Mouse (Mus musculus): ENCODE data around the gene Dad1. TPM values are rescaled to one million over a fixed set of nuclear protein-coding genes. Genes with fewer than 3 reads are reported as not detected.

The Dad1 gene
- polyA plus RNA-seq, 1 experiment = 625 TPM

GRCm38 (mm10) chr14:54193354-54194133 is 60.4 kb downstream of the Dad1 start:
- Histone ChIP-seq H3K27me3 (ENCODE audit: control insufficient read depth, insufficient read depth, low read length) (no peaks in the 10 kb centered on the region), H3K27ac (ENCODE audit: control insufficient read depth, insufficient read depth, low read depth, low read length) (0 out of 2 replicates have a peak overlapping the region, but pooled peaks have one; percentile 29), H3K4me1 (ENCODE audit: control insufficient read depth, insufficient read depth, low read length) (no peaks in the 10 kb centered on the region), H3K4me3 (ENCODE audit: control insufficient read depth, low read depth, low read length) (no peak overlapping the region), H3K36me3 (ENCODE audit: control insufficient read depth, insufficient read depth, low read length) (no peaks in the 10 kb centered on the region)
- TF ChIP-seq POLR2A (IDR thresholded peaks at IDR 0.05; ENCODE audit: control insufficient read depth, low read depth, low read length) (no peak), CTCF (IDR thresholded peaks at IDR 0.05; ENCODE audit: control insufficient read depth, insufficient read depth, insufficient replicate concordance, low read depth, low read length) (no peak)

- no peaks in the 10 kb centered on the region for H3K27me3 ChIP-seq (ENCODE audit: control insufficient read depth, insufficient read depth, low read length)
- no peak overlapping the region for H3K4me3 ChIP-seq (ENCODE audit: control insufficient read depth, low read depth, low read length)
- TF ChIP-seq POLR2A (IDR thresholded peaks at IDR 0.05; ENCODE audit: control insufficient read depth, low read depth, low read length) (no peak), CTCF (IDR thresholded peaks at IDR 0.05; ENCODE audit: control insufficient read depth, insufficient read depth, insufficient replicate concordance, low read depth, low read length) (no peak)
- H3K4me1 ChIP-seq (ENCODE audit: control insufficient read depth, insufficient read depth, low read length) = no peaks in the 10 kb centered on the region
- H3K27ac ChIP-seq (ENCODE audit: control insufficient read depth, insufficient read depth, low read depth, low read length) = no peak overlapping the region
- no peaks in the 10 kb centered on the region for H3K36me3 ChIP-seq (ENCODE audit: control insufficient read depth, insufficient read depth, low read length)
Observed at GRCm38 (mm10) chr14:54192462-54192847, 61.4 kb downstream of the Dad1 start.

- TF ChIP-seq POLR2A (IDR thresholded peaks at IDR 0.05; ENCODE audit: control insufficient read depth, low read depth, low read length) (no peak), CTCF (IDR thresholded peaks at IDR 0.05; ENCODE audit: control insufficient read depth, insufficient read depth, insufficient replicate concordance, low read depth, low read length) (no peak)
- 0 out of 2 replicates have a peak overlapping the region, but pooled peaks have one; percentile 1 for H3K27ac ChIP-seq (ENCODE audit: control insufficient read depth, insufficient read depth, low read depth, low read length)
Observed at GRCm38 (mm10) chr14:54191594-54192461, 62.1 kb downstream of the Dad1 start.

GRCm38 (mm10) chr14:54191026-54191390 is 62.9 kb downstream of the Dad1 start:
- H3K27me3 ChIP-seq (ENCODE audit: control insufficient read depth, insufficient read depth, low read length) = no peaks in the 10 kb centered on the region
- H3K4me1 ChIP-seq (ENCODE audit: control insufficient read depth, insufficient read depth, low read length) = no peaks in the 10 kb centered on the region
- H3K27ac ChIP-seq (ENCODE audit: control insufficient read depth, insufficient read depth, low read depth, low read length) = 0 out of 2 replicates have a peak overlapping the region, but pooled peaks have one; percentile 21
- no peak overlapping the region for H3K4me3 ChIP-seq (ENCODE audit: control insufficient read depth, low read depth, low read length)
- TF ChIP-seq CTCF (IDR thresholded peaks at IDR 0.05; ENCODE audit: control insufficient read depth, insufficient read depth, insufficient replicate concordance, low read depth, low read length) = no peak
- no peak for TF ChIP-seq POLR2A (IDR thresholded peaks at IDR 0.05; ENCODE audit: control insufficient read depth, low read depth, low read length)
- H3K36me3 ChIP-seq (ENCODE audit: control insufficient read depth, insufficient read depth, low read length) = no peaks in the 10 kb centered on the region

More at GRCm38 (mm10) chr14:54191594-54192461, 62.1 kb downstream of the Dad1 start:
- no peak overlapping the region for H3K4me3 ChIP-seq (ENCODE audit: control insufficient read depth, low read depth, low read length)
- H3K36me3 ChIP-seq (ENCODE audit: control insufficient read depth, insufficient read depth, low read length) = no peaks in the 10 kb centered on the region
- H3K4me1 ChIP-seq (ENCODE audit: control insufficient read depth, insufficient read depth, low read length) = no peaks in the 10 kb centered on the region
- H3K27me3 ChIP-seq (ENCODE audit: control insufficient read depth, insufficient read depth, low read length) = no peaks in the 10 kb centered on the region

- Histone ChIP-seq H3K4me1 (ENCODE audit: control insufficient read depth, insufficient read depth, low read length) (no peaks in the 10 kb centered on the region), H3K36me3 (ENCODE audit: control insufficient read depth, insufficient read depth, low read length) (no peaks in the 10 kb centered on the region), H3K4me3 (ENCODE audit: control insufficient read depth, low read depth, low read length) (no peak overlapping the region), H3K27ac (ENCODE audit: control insufficient read depth, insufficient read depth, low read depth, low read length) (0 out of 2 replicates have a peak overlapping the region, but pooled peaks have one; percentile 21), H3K27me3 (ENCODE audit: control insufficient read depth, insufficient read depth, low read length) (no peaks in the 10 kb centered on the region)
- TF ChIP-seq CTCF (IDR thresholded peaks at IDR 0.05; ENCODE audit: control insufficient read depth, insufficient read depth, insufficient replicate concordance, low read depth, low read length) = no peak
- no peak for TF ChIP-seq POLR2A (IDR thresholded peaks at IDR 0.05; ENCODE audit: control insufficient read depth, low read depth, low read length)
Observed at GRCm38 (mm10) chr14:54190305-54191025, 63.4 kb downstream of the Dad1 start.

- Histone ChIP-seq H3K4me1 (ENCODE audit: control insufficient read depth, insufficient read depth, low read length) (no peaks in the 10 kb centered on the region), H3K27ac (ENCODE audit: control insufficient read depth, insufficient read depth, low read depth, low read length) (no peak overlapping the region), H3K36me3 (ENCODE audit: control insufficient read depth, insufficient read depth, low read length) (no peaks in the 10 kb centered on the region), H3K4me3 (ENCODE audit: control insufficient read depth, low read depth, low read length) (no peak overlapping the region), H3K27me3 (ENCODE audit: control insufficient read depth, insufficient read depth, low read length) (no peaks in the 10 kb centered on the region)
- TF ChIP-seq CTCF (IDR thresholded peaks at IDR 0.05; ENCODE audit: control insufficient read depth, insufficient read depth, insufficient replicate concordance, low read depth, low read length) = no peak
- no peak for TF ChIP-seq POLR2A (IDR thresholded peaks at IDR 0.05; ENCODE audit: control insufficient read depth, low read depth, low read length)
Observed at GRCm38 (mm10) chr14:54189255-54189654, 64.6 kb downstream of the Dad1 start.
